Mouse (Mus musculus): ENCODE measurements around the gene Nat8f3. TPM values are rescaled to one million over a fixed set of nuclear protein-coding genes. Genes with fewer than 3 reads are reported as not detected.
"Not testable (repeated sequence)": the region's sequence is repeated elsewhere in the genome, so short reads cannot be mapped to it uniquely, and the experiment has no call there.

Nat8f3 gene
- total and polyA plus RNA-seq, 3 experiments, result not detected

DNA sequence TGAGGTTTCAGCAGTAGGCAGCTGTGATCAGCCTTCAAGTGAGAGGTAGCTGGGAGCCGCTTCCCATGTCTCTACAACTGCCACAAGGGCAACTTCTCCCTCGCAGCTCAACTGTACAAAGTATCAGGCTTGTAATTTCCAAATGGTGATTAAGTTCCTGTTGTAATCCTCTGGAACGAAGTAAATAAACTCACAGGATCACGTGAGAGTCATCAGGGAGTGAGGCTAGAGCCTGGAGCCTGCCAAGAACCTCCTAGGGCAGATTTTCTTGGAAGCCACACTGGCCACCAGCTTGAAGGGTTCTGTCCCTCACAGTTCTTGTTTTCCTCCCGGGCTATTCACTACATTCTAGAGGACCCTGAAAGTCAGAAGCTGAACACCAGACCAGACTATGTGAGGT is 37.6 kb upstream of the Nat8f3 start:
- H3K79me2 ChIP-seq (replicated peaks; ENCODE audit: control insufficient read depth, extremely low read depth, insufficient read depth, poor library complexity, severe bottlenecking); H3K4me3 ChIP-seq (replicated peaks in 1 of 3; ENCODE audit: low read depth in 2 of 3, low read length in 2 of 3, poor library complexity in 1 of 3); in situ Hi-C loops (cut with MboI; ENCODE audit: low pct_ligation_motif_present, low pct_unique_long_range_greater_than_20kb, low sequenced_read_pairs); dilution Hi-C loops (cut with MboI; ENCODE audit: extremely low pct_ligation_motif_present, extremely low pct_unique_long_range_greater_than_20kb, low sequenced_read_pairs); DNase-seq (ENCODE audit: extremely low read depth); H3K9me3 ChIP-seq (replicated peaks; ENCODE audit: low read length); H3K36me3 ChIP-seq (replicated peaks in 1 of 2; ENCODE audit: control insufficient read depth in 1 of 2, insufficient read depth in 1 of 2, low read length in 1 of 2); H3K9ac ChIP-seq (ENCODE audit: insufficient read depth, low read depth); H3K27ac ChIP-seq (ENCODE audit: insufficient read depth, low read depth); H3K4me2 ChIP-seq (ENCODE audit: insufficient read depth, low read depth, poor library complexity, severe bottlenecking); H3K27me3 ChIP-seq (replicated peaks); H3K4me1 ChIP-seq (ENCODE audit: control insufficient read depth in 1 of 2, insufficient read depth in 2 of 2): not testable (repeated sequence)

DNA sequence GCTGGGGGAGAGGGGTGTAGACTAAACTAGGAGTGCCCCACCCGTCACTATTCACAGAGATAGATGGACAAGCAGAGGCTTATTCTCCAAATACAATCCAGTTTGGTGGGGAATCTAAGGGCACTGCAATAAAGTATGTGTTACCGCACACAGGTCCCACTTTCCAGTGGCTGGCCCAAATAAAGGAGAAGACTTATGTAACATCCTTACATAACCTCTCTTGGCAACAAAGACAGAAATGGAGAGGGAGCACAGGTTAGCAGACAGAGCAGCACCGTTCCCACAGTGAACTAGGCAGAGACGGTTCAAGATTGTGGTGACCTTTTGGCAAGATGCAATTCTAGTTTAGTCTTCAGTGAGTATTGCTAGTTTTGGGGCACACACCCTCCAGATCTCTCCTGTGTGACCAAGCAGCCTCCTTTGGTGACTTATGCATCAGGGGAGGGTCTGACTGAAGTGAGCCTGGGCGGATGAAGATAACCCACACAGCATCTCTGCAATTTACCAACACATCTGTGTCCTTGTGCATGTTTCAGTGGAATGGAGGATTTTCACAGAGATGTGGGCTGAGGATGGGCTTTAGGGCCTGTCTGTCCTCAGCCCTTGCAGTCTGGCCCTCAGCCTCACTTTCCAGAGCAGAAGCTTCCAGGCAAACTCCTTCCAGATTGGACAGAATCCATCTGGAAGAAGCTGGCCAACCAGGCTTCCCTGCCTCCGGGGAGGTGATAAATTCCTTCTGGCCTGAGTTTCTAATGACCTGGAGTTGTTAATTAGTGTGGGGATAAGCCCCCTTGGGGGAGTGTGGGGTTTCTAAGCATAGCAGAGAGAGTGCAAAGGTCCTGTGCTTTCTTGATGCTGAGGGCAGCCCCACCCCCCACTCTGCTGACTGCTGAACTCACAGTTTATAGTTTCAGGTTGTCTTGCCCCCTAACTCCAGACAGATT is 2.2 kb downstream of the Nat8f3 start:
- H3K9ac ChIP-seq (ENCODE audit: insufficient read depth, low read depth); H3K79me2 ChIP-seq (replicated peaks; ENCODE audit: control insufficient read depth, extremely low read depth, insufficient read depth, poor library complexity, severe bottlenecking); H3K9me3 ChIP-seq (replicated peaks; ENCODE audit: low read length); H3K36me3 ChIP-seq (replicated peaks in 1 of 2; ENCODE audit: control insufficient read depth in 1 of 2, insufficient read depth in 1 of 2, low read length in 1 of 2); H3K27me3 ChIP-seq (replicated peaks); H3K4me3 ChIP-seq (replicated peaks in 1 of 3; ENCODE audit: low read depth in 2 of 3, low read length in 2 of 3, poor library complexity in 1 of 3); DNase-seq (ENCODE audit: extremely low read depth); H3K27ac ChIP-seq (ENCODE audit: insufficient read depth, low read depth); in situ Hi-C loops (cut with MboI; ENCODE audit: low pct_ligation_motif_present, low pct_unique_long_range_greater_than_20kb, low sequenced_read_pairs); H3K4me2 ChIP-seq (ENCODE audit: insufficient read depth, low read depth, poor library complexity, severe bottlenecking); H3K4me1 ChIP-seq (ENCODE audit: control insufficient read depth in 1 of 2, insufficient read depth in 2 of 2); dilution Hi-C loops (cut with MboI; ENCODE audit: extremely low pct_ligation_motif_present, extremely low pct_unique_long_range_greater_than_20kb, low sequenced_read_pairs): not testable (repeated sequence)

DNA sequence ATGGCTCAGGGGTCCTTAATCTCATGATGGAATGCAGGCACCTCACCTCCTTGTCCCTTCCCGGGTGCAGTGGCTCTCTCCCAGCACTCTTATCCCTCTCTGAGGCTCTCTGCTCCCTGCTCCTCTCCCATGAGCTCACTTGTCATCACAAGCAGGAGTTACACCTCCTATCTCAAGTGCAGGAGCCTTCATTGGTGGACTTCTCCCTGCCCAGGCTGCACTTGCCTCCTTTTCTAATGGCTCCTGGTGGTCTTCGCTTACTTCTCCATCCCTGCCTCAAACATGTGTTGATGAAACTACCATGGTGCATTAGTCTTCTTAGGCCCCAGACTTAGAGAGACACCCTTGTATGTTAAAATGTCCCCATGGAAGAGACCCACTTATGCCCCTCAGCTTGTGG is 2.9 kb downstream of the Nat8f3 start:
- in situ Hi-C loops (cut with MboI; ENCODE audit: low pct_ligation_motif_present, low pct_unique_long_range_greater_than_20kb, low sequenced_read_pairs); H3K4me3 ChIP-seq (replicated peaks in 1 of 3; ENCODE audit: low read depth in 2 of 3, low read length in 2 of 3, poor library complexity in 1 of 3); H3K9ac ChIP-seq (ENCODE audit: insufficient read depth, low read depth); H3K79me2 ChIP-seq (replicated peaks; ENCODE audit: control insufficient read depth, extremely low read depth, insufficient read depth, poor library complexity, severe bottlenecking); H3K4me1 ChIP-seq (ENCODE audit: control insufficient read depth in 1 of 2, insufficient read depth in 2 of 2); H3K4me2 ChIP-seq (ENCODE audit: insufficient read depth, low read depth, poor library complexity, severe bottlenecking); DNase-seq (ENCODE audit: extremely low read depth); H3K36me3 ChIP-seq (replicated peaks in 1 of 2; ENCODE audit: control insufficient read depth in 1 of 2, insufficient read depth in 1 of 2, low read length in 1 of 2); H3K9me3 ChIP-seq (replicated peaks; ENCODE audit: low read length); dilution Hi-C loops (cut with MboI; ENCODE audit: extremely low pct_ligation_motif_present, extremely low pct_unique_long_range_greater_than_20kb, low sequenced_read_pairs); H3K27ac ChIP-seq (ENCODE audit: insufficient read depth, low read depth); H3K27me3 ChIP-seq (replicated peaks): not testable (repeated sequence)

- DNase-seq (ENCODE audit: extremely low read depth); H3K4me1 ChIP-seq (ENCODE audit: control insufficient read depth in 1 of 2, insufficient read depth in 2 of 2); H3K27ac ChIP-seq (ENCODE audit: insufficient read depth, low read depth); in situ Hi-C loops (cut with MboI; ENCODE audit: low pct_ligation_motif_present, low pct_unique_long_range_greater_than_20kb, low sequenced_read_pairs); H3K9ac ChIP-seq (ENCODE audit: insufficient read depth, low read depth); dilution Hi-C loops (cut with MboI; ENCODE audit: extremely low pct_ligation_motif_present, extremely low pct_unique_long_range_greater_than_20kb, low sequenced_read_pairs); H3K9me3 ChIP-seq (replicated peaks; ENCODE audit: low read length); H3K27me3 ChIP-seq (replicated peaks); H3K36me3 ChIP-seq (replicated peaks in 1 of 2; ENCODE audit: control insufficient read depth in 1 of 2, insufficient read depth in 1 of 2, low read length in 1 of 2); H3K4me2 ChIP-seq (ENCODE audit: insufficient read depth, low read depth, poor library complexity, severe bottlenecking); H3K79me2 ChIP-seq (replicated peaks; ENCODE audit: control insufficient read depth, extremely low read depth, insufficient read depth, poor library complexity, severe bottlenecking); H3K4me3 ChIP-seq (replicated peaks in 1 of 3; ENCODE audit: low read depth in 2 of 3, low read length in 2 of 3, poor library complexity in 1 of 3): not testable (repeated sequence)
Observed at GRCm38 (mm10) chr6:85755705-85756249, 9.8 kb downstream of the Nat8f3 start.

Data from CH12.LX (cell line).